Mouse (Mus musculus) erythroblast, adult 5-6 weeks (primary cell): ENCODE measurements at regions not wholly inside any gene's neighbourhood (a gene's known extent, or its start where the extent isn't known, plus 50 kb on each side); places are given as distances from the start of the nearest gene placed in this dataset.

Experiments used
- ATAC-seq: replicated peaks from 2 replicates; pipeline ENCODE4 v1.8.0; 2016; ENCODE audit warnings: moderate number of reproducible peaks, mild to moderate bottlenecking, moderate TSS enrichment, inconsistent platforms; ENCODE audit not compliant: poor library complexity, low FRiP score, severe bottlenecking

DNA sequence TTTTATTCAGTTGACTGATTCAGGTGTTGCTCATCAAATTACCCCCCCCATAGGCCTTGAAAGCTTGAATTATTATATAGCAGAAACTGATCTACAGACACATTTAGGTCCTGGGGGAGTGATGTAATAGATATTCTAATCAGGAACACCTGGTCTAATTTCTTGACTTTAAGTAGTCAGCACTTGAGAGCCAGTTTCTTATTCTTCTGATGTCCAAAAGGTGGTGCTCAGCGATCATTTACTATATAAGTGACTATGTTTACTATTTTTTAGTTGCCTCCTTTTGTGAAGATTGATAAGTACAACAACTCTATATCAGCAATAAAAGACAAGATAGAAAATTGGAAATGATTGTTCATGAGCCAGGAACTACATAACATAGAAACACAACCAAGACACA, 166.0 kb downstream of the Calcrl start:
- no peak for ATAC-seq

DNA sequence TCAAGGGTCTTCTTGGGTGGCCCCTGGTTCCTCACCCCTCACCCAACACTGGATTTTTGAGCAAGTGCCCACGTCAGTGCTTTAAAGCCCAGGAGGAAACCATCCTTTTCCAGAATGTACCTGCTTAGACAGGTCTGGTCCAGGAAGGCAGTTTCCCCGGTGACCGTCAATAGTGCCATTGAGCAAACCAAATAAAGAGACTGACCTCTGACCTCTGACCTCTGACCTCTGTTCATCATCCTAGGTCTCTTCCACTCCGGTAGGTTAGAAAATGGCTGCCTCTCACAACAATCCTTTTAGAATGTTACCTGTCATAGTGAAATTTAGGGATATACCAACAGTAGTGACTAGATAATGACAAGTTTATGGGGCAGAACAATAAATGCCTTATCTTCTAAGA, 164.5 kb downstream of the Calcrl start:
- ATAC-seq, result no peak

DNA sequence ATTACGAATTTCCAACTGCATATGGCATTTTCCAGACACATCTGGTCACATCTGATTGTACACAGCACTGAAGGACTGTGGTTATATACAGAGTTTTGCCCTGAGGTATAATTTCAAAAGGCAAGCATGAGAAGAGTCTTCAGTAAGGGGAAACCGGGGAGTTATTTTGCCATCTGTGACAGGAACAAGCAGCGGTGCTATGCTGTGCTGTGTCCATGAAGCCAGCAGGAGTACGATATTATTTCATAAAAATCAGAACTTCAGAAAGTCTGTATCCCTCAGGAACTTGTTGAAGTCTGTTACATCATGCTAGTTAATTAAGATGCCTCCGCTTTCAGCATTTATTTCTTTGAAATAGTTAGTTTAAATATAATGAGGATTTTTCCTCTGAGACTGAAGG, 163.7 kb downstream of the Calcrl start:
- ATAC-seq, result no peak

DNA sequence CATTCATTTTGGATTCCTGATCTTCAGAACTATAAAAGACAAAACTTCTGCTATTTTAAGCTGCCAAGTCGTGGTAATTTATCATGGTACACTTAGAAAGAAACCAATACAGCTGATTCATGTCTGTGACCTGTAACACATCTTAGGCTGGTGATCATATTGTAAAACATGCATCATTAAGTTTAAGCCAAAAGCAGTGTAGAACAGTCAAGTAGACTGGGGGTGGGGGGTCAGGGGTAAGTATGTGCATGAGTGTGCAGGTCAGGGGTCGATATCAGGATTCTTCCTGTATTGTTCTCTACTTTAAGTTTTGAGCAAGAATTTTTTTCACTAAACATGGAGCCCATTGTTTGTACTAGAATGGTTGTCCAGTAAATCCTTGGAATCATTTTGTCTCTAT, 160.7 kb downstream of the Calcrl start:
- ATAC-seq, result no peak

DNA sequence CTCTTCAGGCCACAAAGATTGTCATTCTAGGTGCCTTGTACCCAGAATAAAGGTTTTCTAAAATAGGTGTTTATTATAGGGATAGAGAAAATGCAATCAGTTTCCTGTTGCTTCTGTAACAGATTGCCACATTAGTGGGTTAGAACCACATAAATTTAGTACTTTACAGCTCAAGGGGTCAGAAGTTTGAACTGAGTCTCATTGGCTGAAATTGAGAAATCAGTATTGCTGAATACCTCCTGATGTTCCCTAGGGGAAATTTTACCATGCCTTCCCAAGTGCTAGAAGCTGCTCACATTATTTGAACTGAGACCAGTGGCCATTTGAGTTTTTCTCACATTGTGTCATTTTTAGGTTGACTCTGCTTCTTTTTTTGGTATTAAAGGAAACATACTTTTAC, 160.2 kb downstream of the Calcrl start:
- ATAC-seq, result no peak

DNA sequence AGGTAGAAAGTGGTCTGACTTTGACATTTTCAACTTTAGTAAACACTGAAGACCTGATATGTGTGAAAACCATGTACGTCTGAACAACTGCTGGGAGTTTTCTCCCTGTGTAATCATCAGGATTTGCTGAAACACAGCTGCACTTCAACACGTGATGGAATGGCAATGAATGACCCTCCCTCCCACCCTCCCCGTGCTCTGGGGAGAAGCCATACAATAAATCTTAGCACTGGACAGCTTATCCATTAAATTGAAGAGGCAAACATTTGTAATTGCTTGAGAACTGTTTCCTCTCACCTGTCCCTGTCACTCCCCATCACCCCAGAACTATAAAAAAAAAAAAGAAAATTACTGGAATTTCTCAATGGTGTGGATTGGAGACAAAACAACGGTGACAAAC, 159.1 kb downstream of the Calcrl start:
- ATAC-seq, result no peak

DNA sequence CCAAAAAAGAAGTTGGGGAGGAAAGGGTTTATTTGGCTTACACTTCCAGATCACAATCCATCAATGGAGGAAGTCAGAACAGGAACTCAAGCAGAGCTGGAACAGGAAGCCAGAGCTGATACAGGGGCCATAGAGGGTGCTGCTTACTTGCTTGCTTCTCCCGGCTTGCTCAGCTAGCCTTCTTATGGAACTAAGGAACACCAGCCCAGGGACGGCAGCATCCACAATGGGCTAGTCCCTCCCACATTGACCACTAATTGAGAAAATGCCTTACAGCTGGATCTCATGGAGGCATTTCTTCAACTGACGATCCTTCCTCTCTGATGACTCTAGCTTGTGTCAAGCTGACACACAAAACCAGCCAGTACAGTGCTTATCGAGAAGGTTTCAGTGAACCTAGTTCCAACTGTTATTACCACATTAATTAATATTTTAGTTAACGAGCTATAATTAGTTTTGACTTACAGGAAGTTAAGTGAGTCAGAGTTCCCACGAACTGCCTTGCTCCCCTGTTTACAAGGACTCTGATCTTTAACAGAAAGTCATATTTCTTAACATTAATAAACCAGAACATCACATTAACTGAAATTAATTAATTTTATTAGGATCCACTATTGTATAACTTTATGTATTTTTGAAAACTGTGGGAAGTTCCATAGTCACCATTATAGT, 158.2 kb downstream of the Calcrl start:
- no peak for ATAC-seq

DNA sequence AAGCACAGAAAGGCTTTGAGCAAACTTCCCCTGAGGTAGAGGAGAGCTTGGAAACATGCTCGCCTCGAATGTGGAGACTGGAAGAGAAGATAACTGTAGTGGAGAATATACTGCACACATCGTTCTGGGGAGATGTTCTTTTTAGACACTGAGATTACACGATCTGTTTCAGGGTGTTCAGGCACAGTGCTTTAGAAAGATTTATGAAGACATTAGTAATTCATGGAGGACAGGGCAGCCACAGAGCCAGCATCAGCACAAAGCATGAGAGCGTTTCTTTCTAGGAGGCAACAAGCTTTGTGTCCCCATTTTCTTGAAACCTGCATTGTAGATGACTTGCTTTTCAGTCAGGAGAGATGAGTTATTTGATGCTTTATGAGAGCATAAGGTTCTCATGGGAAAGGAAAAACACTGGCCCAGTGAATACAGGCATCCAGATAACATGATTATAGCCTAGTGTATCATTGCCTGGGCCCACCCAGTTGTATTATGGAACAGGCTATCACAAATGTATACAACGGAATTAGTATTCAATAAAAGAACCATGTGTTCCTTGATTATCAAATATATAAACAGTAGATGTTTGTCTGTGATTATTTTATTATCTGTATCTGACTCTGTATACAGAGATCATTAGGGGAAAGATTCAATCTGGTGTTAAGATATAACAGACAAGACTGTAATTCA, 151.0 kb downstream of the Calcrl start:
- ATAC-seq, result no peak

DNA sequence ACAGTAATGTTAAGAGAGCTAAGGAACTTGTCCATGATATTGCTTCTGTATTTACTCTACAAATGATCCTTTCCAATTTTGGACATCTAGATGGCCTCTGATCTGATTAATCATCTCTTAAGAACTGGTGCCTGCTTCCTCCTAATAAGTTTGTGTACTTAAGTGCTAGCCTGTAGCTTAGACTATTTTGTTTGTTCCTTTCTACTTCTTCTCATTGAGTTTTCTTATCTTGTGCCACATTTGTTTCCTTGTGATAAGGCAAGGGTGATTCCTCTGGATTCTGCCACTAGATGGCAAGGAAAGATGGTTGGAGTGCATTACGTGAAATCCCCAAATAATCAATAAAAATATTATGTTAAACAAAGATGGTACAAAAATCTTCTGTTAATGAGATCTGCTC, 148.0 kb downstream of the Calcrl start:
- no peak for ATAC-seq
